Mouse (Mus musculus) adrenal gland, adult 8-10 months (tissue): ENCODE measurements at regions not wholly inside any gene's neighbourhood (a gene's known extent, or its start where the extent isn't known, plus 50 kb on each side); places are given as distances from the start of the nearest gene placed in this dataset.

Experiments used
- DNase-seq: peaks from one replicate; pipeline ENCODE4 v3.0.0; 2022

DNA sequence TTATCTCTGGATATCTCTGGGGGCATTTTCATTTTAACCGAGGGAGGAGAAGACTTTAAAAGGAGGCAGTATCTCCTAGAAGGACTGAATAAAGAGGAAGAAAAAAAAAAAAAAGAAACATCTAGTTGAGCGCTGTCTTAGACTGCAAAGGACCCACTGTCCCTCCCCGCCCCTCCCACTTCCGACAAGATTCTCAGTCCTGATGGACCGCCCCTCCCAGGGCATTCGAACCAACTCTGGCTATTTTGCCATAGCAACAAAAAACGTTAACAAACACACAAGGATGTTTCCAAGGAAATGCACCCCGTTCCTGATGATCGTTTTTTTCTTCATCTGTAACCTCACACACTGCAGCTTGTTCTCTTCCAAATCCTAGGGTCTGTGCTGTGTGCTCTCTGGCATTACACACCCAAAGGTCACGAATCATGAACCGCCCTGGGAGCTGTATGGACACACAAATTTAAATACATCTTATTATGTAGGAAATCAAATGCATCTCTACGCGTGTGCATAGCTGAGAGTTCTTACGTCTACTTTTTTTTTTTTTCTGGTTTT is 75.8 kb downstream of the Rnd3 start:
- DNase-seq: no peak

GRCm38 (mm10) chr2:51072346-51072885 is 76.5 kb downstream of the Rnd3 start:
- no peak for DNase-seq

- DNase-seq: no peak
These were observed 78.0 kb downstream of the Rnd3 start for GRCm38 (mm10) chr2:51070902-51071301.

DNA sequence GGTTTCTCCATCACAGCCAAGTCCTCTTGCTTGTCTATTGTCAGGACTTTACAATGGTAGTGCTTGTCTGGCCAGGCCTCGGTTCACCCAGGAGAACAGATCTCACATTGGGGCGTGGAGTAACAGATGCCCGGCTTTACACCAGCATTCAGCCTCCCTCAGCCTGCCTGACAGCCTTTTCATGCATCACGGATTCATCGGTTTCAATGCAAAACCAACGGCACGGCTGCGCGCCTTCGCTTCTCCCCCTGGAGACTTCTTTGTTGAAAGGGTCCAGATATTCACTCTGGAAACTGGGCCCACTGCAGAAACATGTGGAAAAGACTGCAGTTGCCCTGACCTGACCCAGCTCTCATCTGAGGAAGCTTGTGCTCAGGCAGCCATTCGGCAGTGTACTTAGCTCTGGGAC is 82.5 kb downstream of the Rnd3 start:
- DNase-seq: no peak

- DNase-seq: no peak
These were observed 83.1 kb downstream of the Rnd3 start for GRCm38 (mm10) chr2:51065821-51066220.

- no peak for DNase-seq
These were observed 84.1 kb downstream of the Rnd3 start for GRCm38 (mm10) chr2:51064821-51065220.

GRCm38 (mm10) chr2:51062049-51062448 is 86.9 kb downstream of the Rnd3 start:
- no peak for DNase-seq

- DNase-seq: no peak
These were observed 90.8 kb downstream of the Rnd3 start for GRCm38 (mm10) chr2:51058158-51058557.

DNA sequence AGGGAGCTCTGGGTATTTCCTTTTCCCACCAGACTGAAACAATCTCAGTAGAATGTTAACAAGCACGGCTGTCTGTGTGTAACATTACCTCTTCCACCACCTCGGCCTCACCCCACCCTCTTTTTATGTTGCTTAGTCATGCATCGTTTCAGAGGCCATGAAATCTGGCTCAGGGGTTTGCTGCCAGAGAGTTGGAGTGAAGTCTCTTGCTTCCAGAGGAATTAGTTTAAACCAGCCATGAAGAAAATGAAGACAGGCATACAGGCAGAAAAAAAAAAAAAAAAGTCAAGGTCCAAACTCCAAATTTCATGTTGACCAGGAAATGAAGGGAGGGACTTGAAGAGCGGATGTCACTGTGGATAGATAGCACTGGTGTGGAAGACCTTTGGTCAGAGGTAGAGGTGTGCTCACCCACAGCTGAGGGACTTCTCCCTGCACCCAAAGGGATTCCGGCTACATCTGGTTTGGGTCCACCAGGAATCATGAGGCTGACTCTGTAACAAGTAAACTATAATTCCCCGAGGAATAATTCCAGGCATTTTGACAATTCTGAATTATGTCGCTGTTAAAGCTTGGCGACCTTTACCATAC is 92.7 kb downstream of the Rnd3 start:
- DNase-seq: no peak

- no peak for DNase-seq
These were observed 93.6 kb downstream of the Rnd3 start for GRCm38 (mm10) chr2:51055339-51055738.

GRCm38 (mm10) chr2:51049834-51050170 is 99.1 kb downstream of the Rnd3 start:
- DNase-seq: no peak

GRCm38 (mm10) chr2:51049101-51049833 is 99.6 kb downstream of the Rnd3 start:
- DNase-seq: no peak

- DNase-seq: no peak
These were observed 101.4 kb downstream of the Rnd3 start for GRCm38 (mm10) chr2:51047520-51047919.

GRCm38 (mm10) chr2:51045626-51046025 is 103.3 kb downstream of the Rnd3 start:
- DNase-seq: no peak

- DNase-seq: no peak
These were observed 107.8 kb downstream of the Rnd3 start for GRCm38 (mm10) chr2:51041101-51041500.

DNA sequence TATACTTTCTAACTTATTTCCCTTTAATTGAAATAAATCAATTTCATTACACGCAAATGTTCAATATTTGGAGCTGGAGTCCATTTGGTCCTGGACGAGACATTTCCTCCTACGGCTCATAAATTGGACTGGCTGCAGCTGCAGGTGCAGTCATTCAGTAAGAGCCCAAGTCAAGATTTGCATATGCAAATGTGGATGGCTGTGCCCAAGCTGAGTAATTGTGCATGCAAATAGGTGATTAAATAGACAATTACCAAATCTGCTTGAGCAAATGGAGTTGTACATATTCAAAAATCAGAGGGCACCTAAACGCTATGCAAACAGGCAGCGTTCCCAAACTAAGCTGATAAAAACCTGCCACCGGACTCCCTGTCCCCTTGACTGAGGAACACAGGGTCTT is 110.2 kb downstream of the Rnd3 start:
- DNase-seq: no peak

GRCm38 (mm10) chr2:51036995-51037394 is 111.9 kb downstream of the Rnd3 start:
- DNase-seq: no peak

DNA sequence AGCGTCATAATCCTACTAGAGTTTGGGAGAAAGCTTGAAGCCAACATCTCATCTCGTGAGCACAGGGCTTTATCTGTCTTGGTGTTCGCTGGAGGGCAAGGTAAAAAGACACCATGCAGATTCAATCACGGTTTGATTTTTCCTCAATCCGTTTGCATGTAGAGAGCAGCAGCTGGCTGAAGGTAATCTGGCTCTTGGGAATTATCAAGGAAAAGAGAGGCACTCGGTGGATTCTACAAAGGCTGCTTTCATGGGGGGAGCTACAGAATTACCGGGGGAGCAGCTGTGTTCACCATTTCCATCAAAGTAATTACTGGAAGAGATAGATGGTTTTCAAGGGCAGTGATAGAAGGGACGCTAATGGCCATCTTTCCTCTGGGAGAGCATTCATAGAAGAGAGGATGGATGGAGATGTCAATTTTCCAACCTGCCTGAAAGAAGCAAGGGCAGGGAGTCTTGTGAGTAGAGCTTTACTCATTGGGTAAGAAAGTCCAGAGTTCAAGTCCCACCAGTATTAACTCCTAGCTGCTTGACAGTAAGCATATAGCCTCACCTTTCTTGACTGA is 112.6 kb downstream of the Rnd3 start:
- DNase-seq: no peak

GRCm38 (mm10) chr2:51033881-51034280 is 115.0 kb downstream of the Rnd3 start:
- no peak for DNase-seq

DNA sequence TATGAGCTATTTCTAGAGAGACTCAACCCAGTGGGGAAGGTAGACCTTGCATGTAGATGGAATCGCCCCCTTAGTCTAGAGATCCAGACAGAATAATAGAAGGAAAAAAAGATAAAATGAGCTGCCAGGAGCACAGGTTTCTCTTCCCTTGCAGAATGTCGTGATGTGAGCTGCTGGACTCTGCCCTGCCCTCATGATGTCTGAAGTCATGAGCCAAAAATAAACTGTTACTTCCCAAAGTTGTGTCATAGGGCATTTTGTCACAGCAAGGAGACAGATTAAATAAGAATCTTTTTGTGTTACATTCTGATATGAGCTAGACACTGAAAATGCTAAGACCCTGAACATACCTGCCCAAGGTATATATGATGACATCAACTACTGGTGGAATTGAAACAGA is 126.4 kb downstream of the Rnd3 start:
- DNase-seq: no peak

GRCm38 (mm10) chr2:51016129-51016402 is 132.8 kb downstream of the Rnd3 start:
- no peak for DNase-seq

DNA sequence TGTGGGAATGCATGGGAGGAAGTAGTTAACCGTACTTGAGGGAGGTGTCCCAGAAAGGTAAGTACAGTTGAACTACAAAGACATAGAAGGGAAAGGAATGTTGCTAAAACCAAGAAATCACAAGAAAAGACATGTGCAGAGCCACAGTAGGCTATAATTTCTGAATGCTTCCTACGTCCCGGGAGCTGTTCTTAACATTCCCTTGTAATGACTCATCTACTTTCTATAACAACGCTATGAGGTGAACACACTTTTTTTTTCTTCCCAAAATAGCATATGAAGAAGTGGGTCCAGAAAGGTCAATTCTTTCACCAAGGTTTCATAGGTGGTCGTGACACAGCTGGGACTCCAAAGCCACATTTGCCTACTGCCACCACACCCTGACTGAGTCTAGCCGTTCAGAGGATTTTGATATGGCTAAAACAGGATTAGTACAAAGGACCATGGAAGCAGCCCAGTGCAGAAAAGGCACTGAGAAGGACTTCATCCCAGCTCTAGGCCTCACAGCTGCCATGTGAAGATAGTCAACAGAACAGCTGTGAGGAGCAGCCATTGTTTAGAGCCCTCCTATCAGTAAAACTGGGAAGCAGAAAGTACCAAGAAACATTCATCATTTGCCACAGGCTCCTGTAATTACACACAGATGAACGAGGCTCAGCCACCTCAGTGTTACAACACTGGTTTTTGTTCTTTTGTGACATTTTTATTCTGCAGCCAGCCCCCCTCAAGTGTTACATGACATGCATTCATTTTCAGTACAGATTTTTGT is 133.4 kb downstream of the Rnd3 start:
- no peak for DNase-seq

GRCm38 (mm10) chr2:51014232-51014631 is 134.7 kb downstream of the Rnd3 start:
- DNase-seq: no peak
